Mouse (Mus musculus): ENCODE measurements around the gene Retnla. TPM values are rescaled to one million over a fixed set of nuclear protein-coding genes. Genes with fewer than 3 reads are reported as not detected.
"Not testable (repeated sequence)": the region's sequence is repeated elsewhere in the genome, so short reads cannot be mapped to it uniquely, and the experiment has no call there.

Retnla gene
- total RNA-seq, 1 experiment: not detected

DNA sequence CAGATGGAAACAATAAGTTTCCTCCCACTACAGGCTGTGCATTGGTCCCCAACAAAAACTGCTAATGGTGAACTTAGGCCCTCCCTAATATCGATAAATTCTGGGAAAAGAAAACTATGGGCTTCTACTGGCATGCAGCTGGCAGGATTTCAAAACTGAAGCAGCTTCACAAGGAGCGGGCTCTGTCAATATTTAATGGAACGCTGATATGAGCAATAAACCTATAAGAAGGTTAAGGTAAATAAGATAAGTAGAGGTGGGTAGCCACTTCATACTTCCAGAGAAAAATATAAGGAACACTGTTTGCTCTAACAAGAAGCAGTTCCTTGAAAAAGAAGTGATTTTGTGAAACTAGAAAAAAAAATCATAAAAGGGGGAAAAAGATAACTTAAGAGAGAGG is 15.9 kb upstream of the Retnla start:
- Histone ChIP-seq H3K9me3 (ENCODE audit: control insufficient read depth, insufficient read depth, low read depth, low read length) (no peaks in the 10 kb centered on the region), H3K4me1 (ENCODE audit: control insufficient read depth in 2 of 2, insufficient read depth in 2 of 2, low read length in 2 of 2, poor library complexity in 1 of 2) (no peaks in the 10 kb centered on the region), H3K4me3 (ENCODE audit: insufficient read depth in 1 of 2, low read depth in 1 of 2, low read length in 2 of 2, poor library complexity in 1 of 2, severe bottlenecking in 1 of 2) (no peak overlapping the region), H3K27ac (ENCODE audit: insufficient read depth, low read depth, low read length, poor library complexity, severe bottlenecking) (no peak overlapping the region), H3K9ac (ENCODE audit: insufficient read depth, low read depth, low read length, poor library complexity, severe bottlenecking) (no peak overlapping the region), H3K36me3 (ENCODE audit: control insufficient read depth, insufficient read depth, low read length, poor library complexity, severe bottlenecking) (no peaks in the 10 kb centered on the region)
- DNase-seq (ENCODE audit: low read depth, low spot score): no peak
- in situ Hi-C loops (cut with MboI; ENCODE audit: low sequenced_read_pairs in 2 of 2, unreplicated experiment in 2 of 2): no loop called here
- no peak for TF ChIP-seq ZNF384 (IDR thresholded peaks at IDR 0.05; ENCODE audit: low read depth, low read length)
- no peak for TF ChIP-seq HCFC1 (IDR thresholded peaks at IDR 0.05; ENCODE audit: borderline replicate concordance, insufficient read depth, low read length)
- no peak for TF ChIP-seq MAFK (IDR thresholded peaks at IDR 0.05; ENCODE audit: insufficient read depth, low read depth, low read length)
- TF ChIP-seq CHD2 (IDR thresholded peaks at IDR 0.05; ENCODE audit: low read depth, low read length): no peak
- no peak for TF ChIP-seq ZC3H11A (IDR thresholded peaks at IDR 0.05; ENCODE audit: borderline replicate concordance, low read depth, low read length)

DNA sequence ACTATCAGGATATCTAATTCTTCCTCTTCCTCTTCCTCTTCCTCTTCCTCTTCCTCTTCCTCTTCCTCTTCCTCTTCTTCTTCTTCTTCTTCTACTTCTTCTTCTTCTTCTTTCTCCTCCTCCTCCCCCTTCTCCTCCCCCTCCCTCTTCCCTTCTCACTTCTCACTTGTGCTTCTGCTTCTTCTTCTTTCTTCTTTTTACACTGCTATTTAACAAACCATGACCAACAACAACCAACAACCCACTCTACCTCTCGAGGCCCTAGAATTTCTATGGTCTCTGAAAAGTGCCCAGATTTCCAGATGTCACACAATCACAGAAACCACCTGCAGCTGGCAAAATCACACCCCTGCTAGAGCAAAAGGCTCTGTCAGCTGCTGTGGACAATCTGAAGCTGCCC is 14.7 kb upstream of the Retnla start:
- no peak overlapping the region for H3K4me3 ChIP-seq (ENCODE audit: insufficient read depth in 1 of 2, low read depth in 1 of 2, low read length in 2 of 2, poor library complexity in 1 of 2, severe bottlenecking in 1 of 2)
- TF ChIP-seq ZC3H11A (IDR thresholded peaks at IDR 0.05; ENCODE audit: borderline replicate concordance, low read depth, low read length) (no peak), CHD2 (IDR thresholded peaks at IDR 0.05; ENCODE audit: low read depth, low read length) (no peak), HCFC1 (IDR thresholded peaks at IDR 0.05; ENCODE audit: borderline replicate concordance, insufficient read depth, low read length) (no peak), MAFK (IDR thresholded peaks at IDR 0.05; ENCODE audit: insufficient read depth, low read depth, low read length) (no peak), ZNF384 (IDR thresholded peaks at IDR 0.05; ENCODE audit: low read depth, low read length) (no peak)
- no peak overlapping the region for H3K27ac ChIP-seq (ENCODE audit: insufficient read depth, low read depth, low read length, poor library complexity, severe bottlenecking)
- no peak for DNase-seq (ENCODE audit: low read depth, low spot score)
- H3K9ac ChIP-seq (ENCODE audit: insufficient read depth, low read depth, low read length, poor library complexity, severe bottlenecking): no peak overlapping the region
- no peaks in the 10 kb centered on the region for H3K4me1 ChIP-seq (ENCODE audit: control insufficient read depth in 2 of 2, insufficient read depth in 2 of 2, low read length in 2 of 2, poor library complexity in 1 of 2)
- no peaks in the 10 kb centered on the region for H3K9me3 ChIP-seq (ENCODE audit: control insufficient read depth, insufficient read depth, low read depth, low read length)
- in situ Hi-C loops (cut with MboI; ENCODE audit: low sequenced_read_pairs in 2 of 2, unreplicated experiment in 2 of 2): no loop called here
- no peaks in the 10 kb centered on the region for H3K36me3 ChIP-seq (ENCODE audit: control insufficient read depth, insufficient read depth, low read length, poor library complexity, severe bottlenecking)

DNA sequence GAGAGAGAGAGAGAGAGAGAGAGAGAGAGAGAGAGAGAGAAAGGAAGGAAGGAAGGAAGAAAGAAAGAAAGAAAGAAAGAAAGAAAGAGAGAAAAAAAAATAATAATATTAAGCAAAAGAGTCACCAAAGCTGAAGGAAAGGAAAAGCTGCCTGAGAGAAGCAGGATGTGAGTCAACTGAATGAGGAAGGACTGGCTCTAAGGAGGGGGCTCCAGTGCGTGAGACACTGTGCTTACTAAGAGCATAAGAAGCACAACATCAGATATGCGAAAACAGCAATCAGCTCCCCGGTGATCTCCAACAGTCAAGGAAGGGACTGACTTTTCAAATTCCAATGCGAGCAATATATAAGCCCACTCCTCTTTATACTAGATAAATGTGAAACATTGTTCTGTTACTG is 13.3 kb upstream of the Retnla start:
- no peaks in the 10 kb centered on the region for H3K36me3 ChIP-seq (ENCODE audit: control insufficient read depth, insufficient read depth, low read length, poor library complexity, severe bottlenecking)
- no peaks in the 10 kb centered on the region for H3K4me1 ChIP-seq (ENCODE audit: control insufficient read depth in 2 of 2, insufficient read depth in 2 of 2, low read length in 2 of 2, poor library complexity in 1 of 2)
- no peak for DNase-seq (ENCODE audit: low read depth, low spot score)
- no peak overlapping the region for H3K4me3 ChIP-seq (ENCODE audit: insufficient read depth in 1 of 2, low read depth in 1 of 2, low read length in 2 of 2, poor library complexity in 1 of 2, severe bottlenecking in 1 of 2)
- in situ Hi-C loops (cut with MboI; ENCODE audit: low sequenced_read_pairs in 2 of 2, unreplicated experiment in 2 of 2): no loop called here
- H3K9ac ChIP-seq (ENCODE audit: insufficient read depth, low read depth, low read length, poor library complexity, severe bottlenecking): no peak overlapping the region
- H3K9me3 ChIP-seq (ENCODE audit: control insufficient read depth, insufficient read depth, low read depth, low read length): no peaks in the 10 kb centered on the region
- no peak overlapping the region for H3K27ac ChIP-seq (ENCODE audit: insufficient read depth, low read depth, low read length, poor library complexity, severe bottlenecking)
- TF ChIP-seq CHD2 (IDR thresholded peaks at IDR 0.05; ENCODE audit: low read depth, low read length): no peak
- TF ChIP-seq ZNF384 (IDR thresholded peaks at IDR 0.05; ENCODE audit: low read depth, low read length): no peak
- no peak for TF ChIP-seq ZC3H11A (IDR thresholded peaks at IDR 0.05; ENCODE audit: borderline replicate concordance, low read depth, low read length)
- no peak for TF ChIP-seq MAFK (IDR thresholded peaks at IDR 0.05; ENCODE audit: insufficient read depth, low read depth, low read length)
- TF ChIP-seq HCFC1 (IDR thresholded peaks at IDR 0.05; ENCODE audit: borderline replicate concordance, insufficient read depth, low read length): no peak

DNA sequence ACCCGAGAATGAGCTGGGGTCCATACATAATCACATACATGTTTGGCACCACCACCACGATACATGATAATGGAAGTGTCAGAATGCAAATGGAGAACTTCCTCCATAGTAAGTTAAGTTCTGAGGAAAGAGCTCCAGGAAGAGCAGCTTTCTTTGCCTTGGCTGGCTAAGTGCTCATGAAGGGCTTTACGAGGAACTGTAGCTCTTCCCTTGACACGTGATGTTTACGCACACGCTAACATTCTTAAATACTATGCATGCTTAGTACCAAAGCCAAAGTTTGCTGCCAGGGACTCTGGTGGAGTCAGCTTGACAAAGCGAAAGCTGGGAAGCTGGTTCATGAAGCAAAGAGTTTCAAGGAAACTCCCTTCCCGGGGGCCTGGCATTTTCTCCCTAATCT is 10.3 kb upstream of the Retnla start:
- no peak for TF ChIP-seq HCFC1 (IDR thresholded peaks at IDR 0.05; ENCODE audit: borderline replicate concordance, insufficient read depth, low read length)
- TF ChIP-seq MAFK (IDR thresholded peaks at IDR 0.05; ENCODE audit: insufficient read depth, low read depth, low read length): no peak
- no peak for TF ChIP-seq CHD2 (IDR thresholded peaks at IDR 0.05; ENCODE audit: low read depth, low read length)
- TF ChIP-seq ZNF384 (IDR thresholded peaks at IDR 0.05; ENCODE audit: low read depth, low read length): no peak
- TF ChIP-seq ZC3H11A (IDR thresholded peaks at IDR 0.05; ENCODE audit: borderline replicate concordance, low read depth, low read length): no peak
- DNase-seq (ENCODE audit: low read depth, low spot score): no peak

DNA sequence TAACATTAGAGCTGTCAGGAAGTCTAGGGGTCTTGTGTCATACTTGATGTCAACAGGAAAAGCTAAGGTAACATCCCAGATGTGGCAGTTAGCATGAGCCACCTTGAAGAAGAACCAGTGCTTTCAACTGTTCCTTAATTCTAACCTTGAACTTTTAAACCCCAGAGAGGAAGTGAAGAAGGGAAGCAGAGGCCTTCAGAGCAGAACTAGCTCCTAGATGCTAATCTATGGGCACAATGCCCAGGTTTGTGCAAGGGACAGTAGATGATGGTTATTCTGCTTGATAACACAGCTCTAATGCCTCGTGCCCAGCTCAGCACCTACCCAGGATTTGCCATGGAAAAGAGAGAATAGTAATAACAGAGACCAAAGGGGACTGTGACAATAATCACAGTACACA is 8.7 kb upstream of the Retnla start:
- H3K4me1 ChIP-seq (ENCODE audit: control insufficient read depth in 2 of 2, insufficient read depth in 2 of 2, low read length in 2 of 2, poor library complexity in 1 of 2); H3K4me3 ChIP-seq (ENCODE audit: insufficient read depth in 1 of 2, low read depth in 1 of 2, low read length in 2 of 2, poor library complexity in 1 of 2, severe bottlenecking in 1 of 2); H3K9me3 ChIP-seq (ENCODE audit: control insufficient read depth, insufficient read depth, low read depth, low read length); H3K36me3 ChIP-seq (ENCODE audit: control insufficient read depth, insufficient read depth, low read length, poor library complexity, severe bottlenecking); DNase-seq (ENCODE audit: low read depth, low spot score); in situ Hi-C loops (cut with MboI; ENCODE audit: low sequenced_read_pairs in 2 of 2, unreplicated experiment in 2 of 2); H3K27ac ChIP-seq (ENCODE audit: insufficient read depth, low read depth, low read length, poor library complexity, severe bottlenecking); H3K9ac ChIP-seq (ENCODE audit: insufficient read depth, low read depth, low read length, poor library complexity, severe bottlenecking): not testable (repeated sequence)

More for the DNA sequence above, 10.3 kb upstream of the Retnla start:
- H3K27ac ChIP-seq (ENCODE audit: insufficient read depth, low read depth, low read length, poor library complexity, severe bottlenecking): no peak overlapping the region
- no peak overlapping the region for H3K4me3 ChIP-seq (ENCODE audit: insufficient read depth in 1 of 2, low read depth in 1 of 2, low read length in 2 of 2, poor library complexity in 1 of 2, severe bottlenecking in 1 of 2)
- H3K4me1 ChIP-seq (ENCODE audit: control insufficient read depth in 2 of 2, insufficient read depth in 2 of 2, low read length in 2 of 2, poor library complexity in 1 of 2): no peaks in the 10 kb centered on the region
- in situ Hi-C loops (cut with MboI; ENCODE audit: low sequenced_read_pairs in 2 of 2, unreplicated experiment in 2 of 2): no loop called here
- H3K36me3 ChIP-seq (ENCODE audit: control insufficient read depth, insufficient read depth, low read length, poor library complexity, severe bottlenecking): no peaks in the 10 kb centered on the region
- H3K9me3 ChIP-seq (ENCODE audit: control insufficient read depth, insufficient read depth, low read depth, low read length): no peaks in the 10 kb centered on the region
- H3K9ac ChIP-seq (ENCODE audit: insufficient read depth, low read depth, low read length, poor library complexity, severe bottlenecking): no peak overlapping the region
